Mouse (Mus musculus) cortical plate, adult 2 months (tissue): Measurements from ENCODE around the gene Cacna2d1.

Source experiments
- CTCF ChIP-seq: fragments of 200-500 bp; IDR thresholded peaks from 2 replicates; pipeline ENCODE4 v1.5.1; 2011; ENCODE audit warnings: mild to moderate bottlenecking, control low read depth, low read length; ENCODE audit not compliant: insufficient read depth; ENCODE audit errors: extremely low read depth
- POLR2A ChIP-seq: fragments of 200-500 bp; IDR thresholded peaks from 2 replicates; pipeline ENCODE4 v1.6.1; 2011; ENCODE audit warnings: mild to moderate bottlenecking, low read length, control low read depth; ENCODE audit not compliant: insufficient read depth; ENCODE audit errors: extremely low read depth

GRCm38 (mm10) chr5:16414693-16415092, 480.2 kb downstream of the Cacna2d1 start:
- TF ChIP-seq CTCF = no peak
- no peak for TF ChIP-seq POLR2A
